Mouse (Mus musculus) thymus, postnatal 36 days (tissue): ENCODE measurements around the gene Cox6b1.

ENCODE experiments used
- DNase-seq, 2 experiments: peaks; one replicate each; pipeline ENCODE4 v3.0.0; 2022; ENCODE audit warnings: mixed read lengths in 2 of 2

Cox6b1 gene

DNA sequence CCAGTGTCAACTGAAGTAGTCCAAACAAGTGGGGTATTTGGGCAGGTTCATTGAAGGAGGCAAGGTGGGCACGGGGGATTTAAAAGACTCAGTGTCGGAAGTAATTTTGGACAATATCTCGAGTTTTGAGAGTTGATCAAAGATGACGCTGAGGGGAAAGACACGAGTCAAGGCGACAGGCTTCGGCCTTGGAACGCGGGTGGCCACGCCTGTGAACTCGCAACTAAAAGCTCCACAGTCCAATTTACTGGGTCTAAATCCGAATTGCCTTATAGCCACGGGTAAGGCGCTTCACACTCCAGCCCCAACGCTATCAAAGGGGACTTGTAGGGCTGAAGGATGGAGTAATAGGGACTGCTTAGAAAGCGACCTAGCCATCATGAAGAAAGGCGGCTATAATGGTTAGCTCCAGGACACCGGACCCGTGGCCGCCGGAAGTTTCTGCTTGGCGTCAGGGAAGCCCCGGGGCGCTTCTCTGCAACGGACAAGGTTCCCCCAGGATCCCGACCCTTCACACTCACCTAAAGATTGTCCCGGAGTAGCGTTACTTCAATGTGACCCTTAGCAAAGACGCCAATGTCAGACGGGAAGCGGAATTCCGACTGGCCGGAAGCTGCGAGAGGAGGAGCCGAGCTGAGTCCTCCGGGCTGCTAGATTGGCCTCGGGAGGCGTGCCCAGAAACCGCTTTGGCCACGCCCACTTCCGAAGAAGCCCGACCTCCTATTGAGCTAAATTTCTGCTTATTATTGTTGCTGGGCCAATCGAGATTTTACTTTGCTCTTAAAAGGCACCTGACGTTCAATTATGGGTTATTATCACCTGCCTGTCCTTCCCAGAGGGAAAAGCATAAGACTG is at the start of gene Cox6b1:
TSS of gene Cox6b1 (minus strand) at position 622 of the 855 bp plus-strand sequence.
- peak; percentile 80 to 86 for DNase-seq

DNA sequence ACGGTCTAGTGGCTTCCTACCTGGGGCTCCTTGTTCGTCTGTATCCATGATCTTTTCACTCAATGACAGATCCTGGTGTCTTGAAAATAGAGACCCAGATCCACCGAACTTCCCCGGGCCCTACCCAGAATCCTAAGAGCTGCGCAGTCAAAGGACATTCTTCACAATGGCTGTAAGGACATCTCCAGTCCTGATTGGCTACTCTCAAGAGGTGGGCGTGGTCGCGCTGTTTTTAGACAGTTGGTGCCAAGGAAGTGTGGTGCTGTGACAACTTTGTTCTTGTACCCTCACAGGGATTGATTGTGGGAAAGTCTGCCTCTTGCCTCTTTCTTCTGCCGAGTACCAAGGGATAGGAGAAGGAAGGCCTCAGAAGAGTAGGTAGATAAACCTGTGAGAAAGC is 45.5 kb upstream of the Cox6b1 start, which contains the start of gene Pmis2:
TSS of gene Pmis2 (minus strand) at position 126 of the 400 bp plus-strand sequence.
- DNase-seq, result no peak

DNA sequence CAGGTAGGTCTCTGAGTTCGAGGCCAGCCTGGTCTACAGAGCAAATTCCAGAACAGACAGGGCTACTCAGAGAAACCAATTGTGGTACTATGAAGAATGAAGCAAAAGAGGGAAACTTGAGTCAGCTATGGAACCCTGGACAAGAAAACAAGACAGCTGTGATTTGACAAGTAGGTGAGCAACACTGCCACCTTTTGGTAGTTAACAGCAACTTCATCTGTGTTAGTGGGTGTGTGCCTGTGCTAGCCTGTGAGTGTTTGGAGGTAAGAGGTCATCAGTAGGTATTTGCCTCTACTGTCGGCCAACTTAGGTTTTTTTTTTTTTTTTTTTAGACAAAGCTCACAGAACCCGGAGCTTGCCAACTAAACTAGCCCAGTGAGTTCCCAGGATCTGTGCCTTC is 43.3 kb upstream of the Cox6b1 start:
- DNase-seq, result no peak

GRCm38 (mm10) chr7:30665321-30665720 is 39.4 kb upstream of the Cox6b1 start:
- peak in 1 of 2 experiments; percentile 17 for DNase-seq

- DNase-seq, result peak; percentile 87 to 89
Measured at GRCm38 (mm10) chr7:30664529-30665200, 38.7 kb upstream of the Cox6b1 start, which contains the start of gene Haus5. Gene Haus5, minus strand, starts transcription at chr7:30664994.

- DNase-seq, result peak; percentile 96 to 99
Measured at GRCm38 (mm10) chr7:30649591-30650540, 23.9 kb upstream of the Cox6b1 start, which contains the start of gene Rbm42. Gene Rbm42, minus strand, starts transcription at chr7:30650317.

- DNase-seq, result no peak
Measured at GRCm38 (mm10) chr7:30639083-30639482, 13.1 kb upstream of the Cox6b1 start.

- no peak for DNase-seq
Measured at GRCm38 (mm10) chr7:30636395-30636794, 10.4 kb upstream of the Cox6b1 start.

DNA sequence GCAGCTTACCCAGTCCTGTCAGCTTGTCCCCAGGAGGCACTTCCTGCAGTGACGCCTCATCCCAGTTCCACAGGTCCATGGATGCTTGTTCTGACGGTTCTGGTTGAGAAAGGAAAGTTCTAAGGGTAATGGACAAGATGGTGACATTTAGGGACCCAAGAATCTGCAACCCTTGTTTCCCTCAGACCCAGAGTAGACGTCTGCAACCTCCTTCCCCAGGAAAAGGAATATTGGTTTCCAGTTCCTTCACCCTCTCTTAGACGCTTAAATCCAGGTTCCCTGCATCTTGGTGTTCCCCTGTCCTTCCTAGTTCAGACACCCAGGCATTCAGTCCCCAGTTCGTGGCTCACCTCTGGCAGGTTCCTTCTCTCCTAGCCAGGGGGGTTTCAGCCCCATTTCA is 9.8 kb upstream of the Cox6b1 start, which contains the start of gene Etv2:
TSS of gene Etv2 (minus strand) at position 101 of the 400 bp plus-strand sequence.
- no peak for DNase-seq

DNA sequence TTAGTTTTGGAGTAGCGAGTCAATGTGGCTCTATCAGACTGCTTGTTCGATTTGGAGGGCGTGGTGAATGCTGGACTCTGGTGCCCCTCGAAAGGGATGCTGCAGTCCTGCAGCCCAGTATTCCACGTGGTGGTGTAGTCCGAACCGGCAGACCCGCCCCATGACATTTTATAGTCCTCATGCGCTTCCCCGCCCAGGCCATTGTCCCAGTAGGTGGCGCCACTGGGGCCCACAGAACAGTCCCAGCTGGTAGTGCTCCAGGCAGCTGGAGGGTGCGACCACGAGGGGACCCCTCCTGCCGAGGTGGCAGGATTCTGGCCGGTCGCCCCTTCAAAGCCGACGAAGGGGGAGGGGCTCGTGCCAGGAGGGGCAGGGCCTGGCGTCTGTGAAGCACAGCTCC is 8.7 kb upstream of the Cox6b1 start:
- peak; percentile 60 to 62 for DNase-seq

DNA sequence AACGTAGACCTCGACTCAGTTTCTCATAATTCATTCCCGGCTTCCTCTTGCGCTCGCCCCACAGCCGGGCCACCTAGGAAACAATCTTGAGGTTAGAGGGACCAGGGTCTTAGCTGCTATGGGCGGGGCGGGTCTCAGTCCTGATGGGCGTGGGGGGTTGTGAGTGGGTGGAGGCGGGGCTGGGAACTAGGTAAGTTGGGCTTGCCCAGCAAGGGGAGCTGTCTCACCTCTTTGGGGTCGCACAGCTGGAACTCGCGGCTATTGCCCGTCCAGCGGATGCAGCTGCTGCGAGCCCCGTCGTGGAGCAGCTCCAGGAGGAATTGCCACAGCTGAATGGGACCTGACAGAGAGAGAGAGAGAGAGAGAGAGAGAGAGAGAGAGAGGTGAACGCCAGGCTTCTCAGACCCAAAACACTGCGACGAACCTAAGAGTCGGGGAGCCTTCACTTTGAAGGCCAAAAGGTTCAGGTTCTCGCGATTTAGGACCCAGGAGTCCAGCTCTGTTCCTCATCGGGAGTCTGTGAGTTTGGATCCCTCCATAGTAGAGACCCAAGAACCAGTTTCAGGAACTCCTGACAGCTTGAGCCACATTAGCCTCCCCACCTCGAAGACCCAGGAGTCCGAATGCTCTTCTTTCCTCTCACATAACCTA is 7.9 kb upstream of the Cox6b1 start:
- no peak for DNase-seq

- no peak for DNase-seq
Measured at GRCm38 (mm10) chr7:30629013-30629412, 3.1 kb upstream of the Cox6b1 start.

GRCm38 (mm10) chr7:30626647-30627046 is 696 bp upstream of the Cox6b1 start:
- no peak for DNase-seq

- peak in 1 of 2 experiments; percentile 33 for DNase-seq
Measured at GRCm38 (mm10) chr7:30619202-30619601, 6.7 kb downstream of the Cox6b1 start.

DNA sequence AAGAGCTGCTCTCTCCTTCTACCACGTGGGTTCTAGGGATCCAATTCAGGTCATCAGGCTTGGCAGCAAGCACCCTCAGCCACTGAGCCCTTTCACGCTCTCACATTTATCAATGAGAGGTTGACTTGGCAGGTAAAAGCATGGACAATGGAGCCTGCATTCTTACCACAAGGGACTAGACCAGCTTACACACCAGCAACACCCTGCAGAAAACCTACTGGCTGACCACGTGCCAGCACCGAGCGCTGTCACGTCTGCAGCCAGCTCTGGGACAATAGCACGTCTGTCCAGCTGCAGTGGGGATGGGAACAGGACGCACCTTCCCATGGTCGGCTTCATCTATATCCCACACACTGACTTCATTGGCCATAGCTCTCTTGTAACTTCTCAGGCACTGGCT is 7.3 kb downstream of the Cox6b1 start:
- DNase-seq, result no peak

- peak in 1 of 2 experiments; percentile 27 for DNase-seq
Measured at GRCm38 (mm10) chr7:30615049-30615760, 10.7 kb downstream of the Cox6b1 start.

GRCm38 (mm10) chr7:30614454-30614853 is 11.5 kb downstream of the Cox6b1 start:
- DNase-seq, result no peak

GRCm38 (mm10) chr7:30613529-30614112 is 12.3 kb downstream of the Cox6b1 start:
- DNase-seq, result peak; percentile 56 to 62

DNA sequence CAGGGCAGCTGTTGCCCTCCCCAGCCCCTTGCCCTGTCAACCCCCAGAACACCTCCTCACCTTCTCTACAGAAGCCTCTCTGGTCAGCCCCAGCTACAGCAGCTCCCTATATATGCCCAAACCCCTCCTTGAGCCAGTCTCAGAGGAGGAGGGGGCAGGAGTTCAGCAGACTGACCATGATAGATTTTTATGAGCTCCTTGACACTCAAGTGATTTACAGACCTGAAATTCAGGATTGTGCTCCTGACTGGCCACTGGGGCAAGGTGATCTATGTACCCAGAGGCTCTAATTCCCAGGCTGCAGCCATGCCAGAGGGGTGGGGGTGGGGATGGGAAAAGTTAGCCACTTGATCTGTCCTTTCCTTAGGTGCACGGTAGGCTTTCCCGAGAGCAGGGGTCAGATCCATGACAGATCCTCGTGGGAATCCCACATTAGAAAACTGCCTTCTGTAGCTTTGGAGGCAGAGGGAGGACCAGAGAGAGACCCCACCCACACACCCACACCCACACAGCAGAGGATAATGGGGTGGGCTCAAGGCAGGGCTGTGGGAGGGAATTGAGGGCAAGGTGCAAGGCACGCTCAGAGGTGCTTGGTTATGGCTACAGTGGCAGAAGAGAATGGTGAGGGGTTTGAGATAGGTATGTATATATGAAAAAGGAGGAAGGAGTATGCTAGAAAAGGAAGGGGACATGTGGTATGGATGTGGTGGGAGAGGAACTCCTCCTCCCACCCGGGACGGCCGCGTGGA is 13.1 kb downstream of the Cox6b1 start, which contains the start of gene Upk1a:
TSS of gene Upk1a (minus strand) at position 194 of the 749 bp plus-strand sequence.
- no peak for DNase-seq

- DNase-seq, result no peak
Measured at GRCm38 (mm10) chr7:30610043-30610442, 15.9 kb downstream of the Cox6b1 start.
